Mouse (Mus musculus) megakaryocyte, adult 5-6 weeks (primary cell): ENCODE results near the gene Dclre1c. TPM values are rescaled to one million over a fixed set of nuclear protein-coding genes. Genes with fewer than 3 reads are reported as not detected.
"Not testable (repeated sequence)": the region's sequence is repeated elsewhere in the genome, so short reads cannot be mapped to it uniquely, and the experiment has no call there.

Experiments
- ATAC-seq: 2 replicates; pipeline ENCODE4 v1.8.0; 2016; ENCODE audit warnings: mild to moderate bottlenecking, inconsistent platforms; ENCODE audit not compliant: poor library complexity, severe bottlenecking
- total RNA-seq, 2 experiments: library from RNA; stranded (forward) in 1 of 2; stranded (reverse) in 1 of 2; fragments of 153-499, 151-499 nt in 1 of 2; fragments of 221-1000, 200-1000 nt in 1 of 2; gene quantifications; 2 replicates each; pipeline versions ENCODE4 v1.2.3 to v1.2.4; 2015 to 2017

The Dclre1c gene
- 27.2 and 34.7 TPM in 2 replicates for total RNA-seq (2015)
- 21.5 and 36.0 TPM in 2 replicates for total RNA-seq (2017)

DNA sequence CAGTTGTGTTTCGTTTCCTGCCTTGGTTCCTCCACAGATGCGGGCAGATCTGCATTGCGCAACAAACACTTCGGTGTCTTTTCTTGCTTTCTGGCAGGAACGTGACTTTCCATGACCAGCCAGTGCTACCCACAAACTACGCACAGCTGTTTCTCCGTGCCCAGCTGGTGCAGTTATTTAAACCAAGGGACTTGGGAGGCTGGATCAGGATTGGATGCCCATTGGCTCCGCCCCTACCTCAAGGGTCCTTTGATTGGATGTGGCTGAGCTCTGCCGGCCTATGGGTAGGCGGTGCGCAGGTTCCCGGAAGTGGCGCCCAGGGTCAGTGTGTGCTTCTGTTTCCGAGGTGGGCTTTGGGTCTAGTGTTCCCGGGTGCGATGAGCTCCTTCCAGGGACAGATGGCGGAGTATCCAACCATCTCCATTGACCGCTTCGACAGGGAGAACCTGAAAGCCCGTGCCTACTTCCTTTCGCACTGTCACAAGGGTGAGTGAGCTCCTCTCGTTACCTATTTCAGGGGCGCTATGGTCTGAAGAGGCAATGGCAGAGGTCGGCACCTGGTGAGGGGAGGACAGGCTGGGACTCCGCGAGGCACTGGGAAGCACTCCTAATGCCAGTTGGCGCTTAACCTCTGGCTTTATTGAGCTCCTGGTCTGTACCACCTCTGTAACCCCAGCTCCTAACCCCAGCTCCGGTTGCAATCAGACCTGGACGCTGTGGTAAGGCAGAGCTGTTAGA is at the start of gene Dclre1c:
TSS of gene Dclre1c (plus strand) at position 291 of the 738 bp plus-strand sequence.
- peak; percentile 90 for ATAC-seq

DNA sequence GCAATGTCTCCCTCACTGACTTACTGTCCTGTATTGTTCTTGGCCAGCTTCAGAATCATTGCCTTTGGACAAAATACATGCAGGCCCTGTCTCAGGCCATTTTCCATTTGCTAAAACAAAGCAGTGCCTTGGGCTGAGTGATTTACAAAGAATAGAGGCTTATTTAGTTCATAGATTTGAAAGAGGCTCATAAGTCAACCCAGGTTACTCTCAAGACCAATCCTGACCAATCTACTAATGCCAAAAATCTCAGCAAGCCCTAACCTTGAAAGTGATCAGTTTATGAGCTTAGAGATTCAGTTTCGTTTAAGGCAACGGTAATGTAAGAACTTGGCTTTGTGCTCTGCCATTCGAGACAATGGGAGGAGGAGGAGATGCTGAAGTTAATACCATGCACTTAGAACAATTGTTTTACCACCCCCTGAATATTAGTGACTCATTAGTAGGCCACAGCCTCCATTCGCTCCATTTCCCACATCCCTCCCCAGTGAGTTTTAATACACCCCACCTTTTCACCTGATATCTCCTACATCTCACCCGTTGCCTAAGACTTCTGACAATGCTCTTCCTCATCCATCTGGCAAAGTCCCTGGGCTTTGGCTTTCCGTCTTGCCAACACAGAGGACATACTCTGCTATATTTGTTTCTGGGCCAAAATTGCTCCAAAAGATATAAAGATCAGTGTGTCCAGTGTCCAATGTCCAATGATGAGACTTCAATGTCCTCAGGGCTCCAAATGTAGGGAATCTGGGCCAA is 36.6 kb upstream of the Dclre1c start:
- no peak for ATAC-seq

DNA sequence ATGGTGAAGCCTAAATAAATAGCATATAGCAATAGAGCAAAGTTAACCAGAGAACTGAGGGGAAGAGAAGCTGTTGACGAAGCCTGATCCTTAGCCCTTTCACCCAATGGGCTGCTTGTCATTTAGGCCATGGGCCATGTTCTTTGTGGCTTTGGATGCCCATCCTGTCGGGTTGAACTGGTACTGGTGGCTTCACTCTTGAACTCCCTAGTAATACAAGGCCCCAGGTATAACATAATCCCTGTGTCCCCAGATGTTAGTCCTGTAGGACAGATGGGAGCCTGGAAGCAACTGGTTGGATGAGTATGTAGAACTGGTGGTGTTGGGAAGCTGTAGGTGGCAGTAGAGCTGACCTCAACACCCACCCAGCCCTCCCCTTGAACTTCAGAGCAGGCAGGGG is 32.0 kb upstream of the Dclre1c start:
- ATAC-seq, result no peak

DNA sequence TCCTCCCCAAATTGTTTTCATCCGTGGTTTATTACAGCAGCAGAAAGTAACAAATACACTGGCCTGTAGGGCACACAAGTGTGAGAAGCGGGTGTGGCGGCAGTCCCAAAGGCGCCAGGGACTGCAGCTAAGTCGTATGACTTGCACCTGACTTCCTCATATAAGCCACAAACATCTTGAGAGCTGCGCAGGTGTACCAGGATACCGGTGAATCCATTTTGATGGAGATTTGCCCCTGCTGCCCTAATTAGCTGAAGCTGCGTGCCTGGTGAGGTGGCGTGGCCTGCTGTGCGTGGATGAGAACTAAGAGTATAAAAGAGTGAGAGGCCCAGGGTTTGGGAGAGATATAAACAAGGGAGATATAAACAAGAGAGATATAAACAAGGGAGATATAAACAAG is 26.8 kb upstream of the Dclre1c start, which contains the start of gene Olah:
TSS of gene Olah (minus strand) at position 101 of the 400 bp plus-strand sequence.
- ATAC-seq, result not testable (repeated sequence)

DNA sequence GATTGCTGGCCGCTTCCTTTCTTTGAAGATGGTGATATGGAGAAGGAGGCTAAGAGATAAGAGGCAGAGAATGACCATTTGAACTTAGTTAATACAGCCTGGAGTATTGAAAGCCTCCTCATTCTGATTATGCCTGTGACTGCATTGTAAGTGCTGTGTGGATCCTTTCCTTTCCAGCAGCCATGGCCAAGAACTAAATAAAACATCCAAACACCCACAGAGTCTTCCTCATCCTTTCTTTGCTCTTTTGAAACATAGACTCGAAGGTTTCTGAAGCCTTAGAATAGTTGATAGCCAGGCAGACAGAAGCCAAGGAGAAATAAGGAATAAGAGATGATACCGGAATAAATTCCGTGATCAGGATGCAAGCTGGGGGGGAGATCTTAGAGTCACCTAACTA is 17.9 kb upstream of the Dclre1c start:
- ATAC-seq, result no peak

DNA sequence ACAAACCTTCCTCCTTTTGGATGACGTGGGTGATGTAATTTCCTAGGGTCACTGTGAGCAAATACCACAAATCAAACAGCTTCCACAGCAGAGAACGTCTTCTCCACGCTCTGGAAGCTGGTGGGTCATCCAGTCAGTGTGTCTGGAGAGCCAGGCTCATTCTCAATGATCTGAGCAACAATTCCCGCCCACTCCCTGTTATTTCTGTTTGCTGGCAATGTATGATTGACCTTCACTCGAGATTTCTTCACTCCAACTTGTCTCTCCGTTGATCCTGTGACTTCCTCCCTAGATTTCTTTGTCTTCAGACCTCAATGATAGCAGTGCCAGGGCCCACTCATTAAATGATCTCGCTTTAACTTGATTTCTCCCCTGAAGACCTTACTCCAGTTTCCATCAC is 16.2 kb upstream of the Dclre1c start:
- no peak for ATAC-seq

DNA sequence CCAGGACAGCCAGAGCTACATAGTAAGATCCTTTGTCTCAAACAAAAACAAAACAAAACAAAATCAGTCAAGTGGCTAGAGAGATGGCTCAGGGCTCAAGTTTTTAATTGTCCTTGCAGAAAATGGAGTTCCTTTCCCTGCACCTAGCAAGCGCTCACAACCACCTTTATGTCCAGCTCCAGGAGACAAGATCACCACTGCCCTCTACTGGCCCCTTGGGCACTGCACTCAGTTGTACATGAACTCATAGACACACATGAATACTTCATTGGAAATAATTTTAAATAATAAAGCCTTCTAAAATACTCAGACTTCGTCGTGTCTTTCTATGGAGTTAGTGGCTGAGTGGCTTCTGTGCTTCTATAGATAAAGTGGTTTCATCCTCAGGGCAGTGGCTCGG is 9.7 kb upstream of the Dclre1c start:
- ATAC-seq, result peak; percentile 39; the same call in 1 of the 2 replicates

DNA sequence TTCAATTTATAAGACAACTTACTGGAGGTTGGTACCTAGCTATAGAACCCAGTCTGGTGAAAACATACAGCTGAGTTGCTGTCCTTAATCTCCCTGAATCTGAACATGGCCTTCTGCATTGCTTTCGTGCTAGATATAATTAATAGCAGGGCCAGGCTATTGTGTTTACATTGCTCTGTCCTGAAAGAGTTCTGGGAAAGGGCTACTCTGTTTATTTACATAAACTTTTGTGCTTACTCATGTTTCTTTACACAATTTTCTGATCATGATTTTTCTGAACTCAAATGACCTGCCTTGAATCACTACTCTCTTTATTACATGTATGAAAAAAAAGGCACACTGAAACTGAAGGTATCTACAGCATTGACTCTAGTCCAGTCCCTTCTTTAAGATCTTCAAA is 8.3 kb upstream of the Dclre1c start:
- no peak for ATAC-seq

DNA sequence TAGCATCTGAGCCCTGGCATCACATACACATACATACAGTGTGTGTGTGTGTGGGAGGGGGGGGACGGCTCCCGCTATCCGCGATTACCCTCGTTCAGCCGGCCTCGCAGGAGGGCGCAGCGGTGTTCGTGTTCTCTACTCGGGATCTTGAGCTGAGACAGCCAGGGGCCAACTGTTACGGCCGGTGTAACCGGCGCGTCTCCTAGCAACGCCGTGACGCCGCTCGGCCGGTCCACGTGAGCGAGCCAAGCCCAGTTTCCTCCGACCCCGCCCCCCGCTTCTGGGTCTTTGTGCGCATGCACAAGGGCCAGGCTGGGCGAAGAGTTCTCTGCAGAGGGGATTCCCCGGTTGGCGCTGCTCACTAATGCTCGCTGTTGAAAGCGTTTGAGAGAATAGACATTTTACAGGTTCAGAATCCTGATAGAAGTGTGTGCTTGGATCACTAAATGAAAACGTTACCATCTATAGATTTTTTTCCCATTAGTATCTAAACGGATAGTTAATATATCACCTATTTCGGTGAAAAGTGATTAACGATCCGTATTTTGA is 5.0 kb upstream of the Dclre1c start:
- ATAC-seq, result peak; percentile 78

DNA sequence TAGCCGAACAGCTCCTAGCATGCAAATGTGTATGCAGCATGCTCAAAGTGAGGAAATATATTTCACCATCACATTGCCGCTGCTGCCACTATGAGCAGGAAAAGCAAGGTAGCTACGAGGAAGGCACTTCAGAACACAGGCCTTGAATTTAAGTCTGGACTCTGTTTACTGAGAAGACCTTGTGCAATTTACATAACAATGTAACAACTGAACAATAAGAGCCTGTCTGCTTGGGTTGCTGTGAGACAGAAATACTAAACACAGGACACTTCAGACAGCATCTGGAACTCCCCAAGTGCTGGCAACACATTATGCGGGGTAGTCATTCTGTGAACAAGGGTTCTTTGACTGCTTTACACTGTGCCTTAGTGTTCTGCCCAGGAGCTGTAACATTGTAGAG is 3.8 kb upstream of the Dclre1c start:
- no peak for ATAC-seq

DNA sequence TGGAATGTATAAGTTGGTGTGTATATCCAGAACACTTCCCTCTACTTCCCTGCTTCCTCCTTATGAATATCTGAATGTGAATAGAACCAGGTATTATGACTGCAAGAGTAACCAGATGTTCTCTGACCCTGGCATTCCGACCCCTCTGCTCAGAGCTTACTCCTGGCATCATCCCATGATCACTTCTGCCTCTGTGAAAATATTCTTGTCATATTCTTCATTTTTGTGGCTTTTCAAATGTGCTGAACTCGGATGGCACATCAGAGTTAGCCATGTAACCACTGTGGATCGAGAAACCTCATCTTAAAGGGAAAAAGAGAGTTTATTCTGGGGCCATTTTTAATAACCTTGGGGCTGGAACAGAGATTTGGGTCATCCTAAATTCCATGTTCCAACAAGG is 1.4 kb upstream of the Dclre1c start, which contains the start of gene Meig1:
TSS of gene Meig1 (minus strand) at position 101 of the 400 bp plus-strand sequence.
- no peak for ATAC-seq

DNA sequence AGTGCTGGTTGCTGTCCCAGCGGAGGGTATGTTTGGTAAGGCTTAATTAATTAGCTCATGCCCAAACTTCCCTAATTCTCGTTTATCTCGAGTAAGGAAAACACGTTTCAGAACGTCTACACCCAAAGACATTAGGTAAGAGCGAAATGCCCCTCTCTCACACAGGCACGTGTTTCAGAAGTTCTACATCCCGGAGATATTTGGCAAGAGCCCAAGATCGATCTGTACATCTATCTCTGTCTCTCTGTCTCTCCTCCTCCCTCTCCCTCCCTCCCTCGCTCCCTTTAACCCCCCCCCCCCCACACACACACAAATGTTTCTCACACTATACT is 614 bp downstream of the Dclre1c start:
- no peak for ATAC-seq

DNA sequence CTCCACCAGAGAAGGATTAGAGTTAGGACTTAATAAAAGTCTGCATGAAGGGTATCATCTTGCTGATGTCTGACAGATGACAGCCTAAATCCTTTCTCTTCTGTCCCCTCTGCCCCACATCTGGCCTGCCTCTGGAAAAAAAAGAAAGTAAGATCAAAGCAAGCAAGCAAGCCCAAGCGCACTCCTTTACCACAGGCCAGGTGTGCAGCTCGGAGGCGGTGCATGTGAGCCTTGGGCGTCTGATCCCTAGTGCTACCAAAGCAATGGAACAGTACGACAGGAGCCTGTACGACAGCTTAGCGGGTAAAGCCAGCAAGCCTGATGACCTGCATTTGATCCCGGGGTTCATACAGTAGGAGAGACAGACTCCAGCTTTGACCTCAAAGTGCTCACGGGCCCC is 7.0 kb downstream of the Dclre1c start:
- no peak for ATAC-seq

DNA sequence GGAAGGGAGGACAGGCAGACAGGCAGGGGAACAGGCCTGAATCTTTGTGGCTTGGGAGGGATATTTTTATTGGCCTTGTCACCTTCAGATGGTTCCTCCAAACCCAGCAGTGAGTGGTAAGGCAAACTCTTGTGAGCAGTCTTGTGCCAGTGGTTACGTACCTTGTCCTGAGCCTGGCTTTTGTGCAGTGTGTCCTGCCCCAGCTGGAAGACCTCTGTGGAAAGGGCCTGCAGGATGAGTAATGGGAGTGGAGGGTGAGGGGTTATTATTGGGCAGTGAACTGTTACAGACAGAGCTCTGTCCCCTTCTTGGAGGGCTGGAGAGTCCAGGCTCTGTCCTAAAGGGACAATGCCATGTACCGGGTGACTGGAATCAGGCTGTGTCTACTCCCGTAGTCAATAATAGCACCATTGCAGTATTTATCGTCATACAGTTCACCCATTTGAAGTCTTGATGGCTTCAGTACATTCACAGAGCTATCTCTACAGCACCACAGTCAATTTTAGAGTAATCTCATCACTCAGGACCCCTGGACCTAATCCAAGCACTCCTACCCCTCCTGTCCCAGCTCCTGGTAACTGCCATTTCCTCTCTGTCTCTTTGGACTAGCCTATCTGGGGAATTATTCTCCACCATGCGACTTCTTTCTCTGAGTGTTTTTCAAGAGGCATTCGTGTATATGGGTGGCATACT is 11.6 kb downstream of the Dclre1c start:
- ATAC-seq, result no peak

DNA sequence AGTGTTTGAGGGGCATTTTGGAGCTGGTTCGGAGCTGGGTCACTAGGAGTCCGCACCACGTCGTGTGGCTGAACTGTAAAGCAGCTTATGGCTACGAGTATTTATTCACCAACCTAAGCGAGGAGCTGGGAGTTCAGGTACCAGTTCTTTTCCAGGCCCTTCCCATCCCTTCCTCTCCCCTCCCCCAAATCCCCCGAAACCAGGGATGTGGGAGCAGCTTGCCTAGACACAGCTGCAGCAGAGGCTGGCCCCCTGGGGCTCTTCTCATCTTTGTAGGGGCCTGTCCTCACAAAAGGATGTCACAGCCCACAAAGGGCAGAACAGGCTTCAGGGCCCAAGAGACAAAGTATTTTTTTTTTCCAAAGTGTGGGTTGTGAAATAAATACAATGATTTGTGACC is 14.0 kb downstream of the Dclre1c start:
- ATAC-seq, result no peak

DNA sequence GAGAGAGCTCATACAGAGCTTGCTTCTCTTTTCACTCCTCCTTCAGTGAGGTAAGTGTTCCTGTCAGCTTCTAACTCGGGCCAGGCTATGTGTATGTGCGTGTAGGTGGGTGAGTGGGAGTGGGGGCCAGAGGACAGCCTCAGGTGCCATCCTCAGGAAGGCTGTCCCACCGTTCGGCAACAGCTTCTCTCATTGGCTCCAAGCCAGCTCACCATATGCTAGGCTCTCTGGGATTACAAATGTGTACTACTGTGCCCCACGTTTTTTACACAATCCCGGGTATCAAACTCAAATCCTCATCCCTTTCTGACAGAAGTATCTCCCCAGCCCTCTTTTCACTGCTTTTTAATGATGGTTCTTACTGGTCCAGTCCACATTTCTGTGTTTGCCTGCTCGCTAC is 20.3 kb downstream of the Dclre1c start:
- ATAC-seq, result no peak

DNA sequence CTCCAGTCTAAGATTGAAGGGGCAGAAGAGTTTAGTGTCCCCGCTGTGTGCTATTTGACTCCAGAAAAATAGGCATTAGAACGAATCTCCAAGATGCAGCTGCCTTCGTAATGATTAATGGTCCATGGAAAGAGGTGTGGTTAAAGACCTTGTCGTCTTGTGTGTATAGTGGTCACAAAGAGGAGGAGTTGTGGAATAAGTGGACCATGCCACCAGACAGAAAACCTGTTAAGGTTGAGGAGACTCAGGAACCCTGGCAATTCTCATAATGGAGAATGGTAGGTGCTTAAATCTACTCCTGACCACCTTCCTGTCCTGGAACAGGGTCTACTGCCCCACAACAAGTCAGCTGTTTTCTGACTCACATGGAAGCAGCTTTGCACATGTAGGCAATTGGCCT is 22.1 kb downstream of the Dclre1c start:
- no peak for ATAC-seq

DNA sequence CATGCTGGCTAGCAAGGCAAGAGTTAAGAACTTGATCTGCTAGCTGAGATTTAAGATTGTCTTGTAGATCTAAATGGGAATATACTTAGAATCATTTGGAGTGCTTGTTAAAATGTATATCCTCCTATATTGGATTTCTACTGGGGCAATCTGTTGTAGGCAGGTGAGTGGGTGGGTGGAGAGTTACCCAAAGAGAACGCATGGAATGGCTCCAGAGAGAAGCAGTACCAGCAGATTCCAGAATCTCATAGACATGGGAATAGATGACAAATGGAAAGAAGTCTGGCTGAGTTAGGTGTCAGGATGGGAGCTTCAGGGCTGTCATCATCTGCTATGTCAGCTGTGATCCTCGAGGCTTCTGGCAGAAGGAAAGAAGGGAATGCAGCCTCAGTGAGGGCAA is 25.5 kb downstream of the Dclre1c start:
- ATAC-seq, result no peak

DNA sequence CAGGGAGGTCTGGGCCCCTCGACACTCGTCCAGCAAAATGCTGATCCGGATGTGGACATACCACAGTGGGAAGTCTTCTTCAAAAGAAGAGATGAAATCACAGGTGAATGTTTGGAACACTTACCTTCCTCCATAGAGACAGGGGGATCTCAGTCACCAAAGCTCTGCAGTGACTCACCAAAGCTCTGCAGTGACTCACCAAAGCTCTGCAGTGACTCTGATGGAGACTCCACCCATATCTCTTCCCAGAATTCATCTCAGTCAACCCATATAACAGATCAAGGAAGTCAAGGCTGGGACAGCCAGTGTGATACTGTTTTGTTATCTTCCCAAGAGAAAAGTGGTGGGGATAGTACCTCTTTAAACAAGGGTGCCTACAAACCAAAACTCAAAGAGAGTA is 29.2 kb downstream of the Dclre1c start:
- ATAC-seq, result no peak

DNA sequence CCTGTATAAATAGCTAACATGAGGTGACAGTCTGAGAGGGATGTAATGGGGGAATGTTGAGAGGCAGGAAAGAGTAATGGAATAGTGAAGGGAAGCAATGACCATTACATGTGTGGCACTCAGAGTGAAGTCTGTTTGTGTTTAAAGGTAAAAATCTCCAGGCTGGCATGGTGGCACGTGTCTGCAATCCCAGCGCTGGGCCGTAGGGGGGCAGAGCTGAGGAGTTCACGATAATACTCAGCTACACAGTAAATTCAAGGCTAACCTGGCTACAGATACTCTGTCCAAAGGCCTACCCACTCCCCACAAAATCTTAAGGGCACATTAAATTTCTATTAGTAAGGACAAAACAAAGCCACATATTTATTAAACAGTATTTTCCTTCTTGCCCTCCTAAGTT is 32.7 kb downstream of the Dclre1c start:
- ATAC-seq, result no peak

DNA sequence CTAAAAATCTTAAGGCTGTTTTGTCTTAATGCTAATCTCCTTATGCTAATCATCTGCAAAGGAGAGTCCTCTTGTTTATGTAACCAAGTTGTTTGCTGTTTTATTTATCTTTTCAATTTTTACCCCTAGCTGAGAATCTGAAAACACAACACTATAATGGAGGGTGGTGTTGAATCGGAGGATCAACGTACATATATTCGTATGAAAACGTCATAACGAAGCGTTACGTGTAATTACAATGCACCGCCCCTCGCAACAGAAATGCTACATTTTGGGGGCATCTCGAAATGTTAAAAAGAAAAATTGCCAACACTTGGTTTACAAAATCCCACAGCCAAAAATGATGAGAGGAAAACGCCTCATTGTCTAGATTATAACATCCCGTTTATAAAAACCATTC is 50.0 kb downstream of the Dclre1c start:
- no peak for ATAC-seq
